Mouse (Mus musculus): ENCODE data around the gene Nicn1.

- TF ChIP-seq CTCF (IDR thresholded peaks at IDR 0.05; ENCODE audit: low read depth) (no peak), EP300 (IDR thresholded peaks at IDR 0.05; ENCODE audit: low read depth) (peak; percentile 89)
Observed at GRCm38 (mm10) chr9:108264191-108264921, 25.9 kb upstream of the Nicn1 start.
